Mouse (Mus musculus) midbrain, embryonic 16.5 days (tissue): Measurements from ENCODE around the gene Rock2. TPM values are rescaled to one million over a fixed set of nuclear protein-coding genes. Genes with fewer than 3 reads are reported as not detected.

Experiments
- ATAC-seq: fragments of 200-750 bp; cut with Nextera tagmentation; 2 replicates; pipeline ENCODE4 v1.8.0; 2017; ENCODE audit warnings: moderate TSS enrichment
- H3K27ac ChIP-seq: fragments of 300-500 bp; sonication (generic); 2 replicates; pipeline ENCODE4 v1.5.1; 2014; ENCODE audit warnings: mild to moderate bottlenecking, low read length, mixed read lengths
- H3K27me3 ChIP-seq: fragments of 300-500 bp; sonication (generic); 2 replicates; pipeline ENCODE4 v1.6.1; 2014; ENCODE audit warnings: low read depth, low read length, mixed read lengths; ENCODE audit not compliant: control insufficient read depth, insufficient read depth
- H3K36me3 ChIP-seq: fragments of 300-500 bp; sonication (generic); 2 replicates; pipeline ENCODE4 v1.6.1; 2014; ENCODE audit warnings: mild to moderate bottlenecking, low read length, moderate library complexity, mixed read lengths; ENCODE audit not compliant: control insufficient read depth, insufficient read depth
- H3K4me1 ChIP-seq: fragments of 300-500 bp; sonication (generic); 2 replicates; pipeline ENCODE4 v1.6.1; 2014; ENCODE audit warnings: mild to moderate bottlenecking, low read length, mixed read lengths; ENCODE audit not compliant: control insufficient read depth, insufficient read depth
- H3K4me2 ChIP-seq: fragments of 300-500 bp; sonication (generic); 2 replicates; pipeline ENCODE4 v1.6.1; 2014; ENCODE audit warnings: mild to moderate bottlenecking, low read length, mixed read lengths
- H3K4me3 ChIP-seq: fragments of 300-500 bp; sonication (generic); 2 replicates; pipeline ENCODE4 v1.5.1; 2014; ENCODE audit warnings: low read depth, mild to moderate bottlenecking, low read length, moderate library complexity, mixed read lengths
- H3K9ac ChIP-seq: fragments of 300-500 bp; sonication (generic); 2 replicates; pipeline ENCODE4 v1.6.1; 2014; ENCODE audit warnings: low read depth, low read length, mixed read lengths
- H3K9me3 ChIP-seq: fragments of 300-500 bp; sonication (generic); replicated peaks from 2 replicates; pipeline ENCODE4 v1.6.1; 2014; ENCODE audit warnings: mild to moderate bottlenecking, low read length, mixed read lengths; ENCODE audit not compliant: control insufficient read depth, poor library complexity, severe bottlenecking
- WGBS: fragments of 180-500 bp; shearing (Covaris S2); extraction: QIAGEN DNeasy Blood & Tissue Kit; methylation state at CpG from one replicate; pipeline ENCODE4 v1.1.7; 2014; 5-methylcytosine and 5-hydroxymethylcytosine counted together
- polyA plus RNA-seq: library from polyadenylated mRNA; unstranded; fragments of >200 nt; fragmentation: Nextera tagmentation; extraction: Ambion mirVana; gene quantifications from 2 replicates; pipeline ENCODE4 v1.2.1, GENCODE M21; 2015

The Rock2 gene
- polyA plus RNA-seq, 1 experiment from 2014 or later = 12.5 TPM

DNA sequence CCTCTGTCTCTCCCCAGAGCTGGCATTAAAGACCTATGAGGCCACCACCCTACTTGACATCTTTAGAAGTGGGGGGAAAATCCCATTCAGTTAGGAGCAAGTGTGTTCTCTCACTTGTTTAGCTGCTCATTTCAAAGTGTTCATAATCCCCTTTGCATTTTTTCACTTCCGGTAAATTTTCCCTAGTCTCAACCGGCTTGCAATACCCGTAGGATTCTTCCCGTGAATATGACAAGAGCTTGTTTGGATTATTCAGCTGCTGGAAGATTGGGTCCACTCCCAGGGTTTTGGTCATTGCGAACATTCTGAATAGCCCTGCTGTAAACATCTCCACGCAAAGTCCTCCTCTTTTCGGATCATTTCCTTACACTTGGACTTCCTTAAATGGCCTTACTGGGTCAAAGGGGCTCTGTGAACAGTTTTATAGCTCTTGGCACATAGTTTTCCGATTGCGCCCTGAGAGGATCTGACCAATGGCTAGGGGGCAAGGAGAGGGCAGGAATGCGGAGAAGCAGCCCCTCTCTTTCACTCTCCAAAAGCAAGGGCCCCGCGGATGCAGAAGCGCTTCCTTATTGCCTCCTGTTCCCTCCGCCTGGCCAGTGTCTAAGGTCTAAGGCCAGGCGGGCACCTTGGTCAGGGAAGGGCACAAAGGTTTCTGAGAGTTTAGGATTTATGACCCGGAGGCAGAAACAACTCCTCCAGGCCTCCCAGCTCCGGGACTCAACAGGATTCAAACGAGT is 869 bp upstream of the Rock2 start:
- Histone ChIP-seq H3K4me3 (peak overlapping the region; percentile 91), H3K36me3 (no peaks in the 10 kb centered on the region), H3K27ac (peak overlapping the region; percentile 93), H3K27me3 (no peaks in the 10 kb centered on the region), H3K4me1 (peaks cover 24% of the 10 kb centered on the region), H3K9ac (peak overlapping the region; percentile 95), H3K9me3 (no peaks in the 10 kb centered on the region), H3K4me2 (peak overlapping the region; percentile 72)
- no peak for ATAC-seq
- 5% methylated on average over 18 of the region's 18 CpGs for WGBS

DNA sequence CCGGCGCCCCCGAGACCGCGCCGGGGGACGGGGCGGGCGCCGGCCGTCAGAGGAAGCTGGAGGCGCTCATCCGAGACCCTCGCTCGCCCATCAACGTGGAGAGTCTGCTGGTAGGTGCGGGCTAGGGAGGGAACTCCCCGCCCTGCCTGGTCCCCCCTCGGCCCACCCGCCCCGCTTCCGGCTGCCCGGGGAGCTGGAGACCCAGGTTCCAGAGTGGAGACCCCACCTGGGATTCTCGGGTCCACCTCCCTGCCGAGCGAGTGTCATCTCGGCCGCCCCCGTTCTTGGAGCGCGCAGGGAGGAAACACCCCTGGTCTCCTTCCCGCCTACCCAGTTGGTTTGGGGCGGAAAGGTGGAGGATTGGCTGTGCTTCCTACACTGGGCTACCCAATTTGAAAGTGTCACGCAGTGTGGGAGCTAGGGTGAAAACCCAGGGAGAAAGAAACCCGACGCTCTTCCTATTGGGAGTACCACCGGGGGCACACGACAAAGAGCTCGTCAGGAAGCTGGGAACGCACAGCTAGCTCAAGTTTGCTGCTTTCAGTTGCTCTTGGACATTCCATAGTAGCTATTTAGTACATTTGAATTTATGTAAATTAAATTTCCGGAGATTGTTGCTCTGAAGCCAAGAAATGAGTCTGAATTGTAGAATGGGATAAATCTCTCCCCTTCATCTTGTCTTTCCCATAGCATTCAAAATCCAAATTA is 680 bp downstream of the Rock2 start:
- WGBS = under 1% methylated on average over 38 of the region's 41 CpGs
- peaks cover 25% of the 10 kb centered on the region for H3K4me1 ChIP-seq
- H3K9ac ChIP-seq = peak overlapping the region; percentile 95
- no peaks in the 10 kb centered on the region for H3K36me3 ChIP-seq
- ATAC-seq = peak; percentile 77
- H3K27me3 ChIP-seq = no peaks in the 10 kb centered on the region
- H3K9me3 ChIP-seq = no peaks in the 10 kb centered on the region
- peak overlapping the region; percentile 91 for H3K4me3 ChIP-seq
- H3K27ac ChIP-seq = peak overlapping the region; percentile 93
- H3K4me2 ChIP-seq = peak overlapping the region; percentile 91

DNA sequence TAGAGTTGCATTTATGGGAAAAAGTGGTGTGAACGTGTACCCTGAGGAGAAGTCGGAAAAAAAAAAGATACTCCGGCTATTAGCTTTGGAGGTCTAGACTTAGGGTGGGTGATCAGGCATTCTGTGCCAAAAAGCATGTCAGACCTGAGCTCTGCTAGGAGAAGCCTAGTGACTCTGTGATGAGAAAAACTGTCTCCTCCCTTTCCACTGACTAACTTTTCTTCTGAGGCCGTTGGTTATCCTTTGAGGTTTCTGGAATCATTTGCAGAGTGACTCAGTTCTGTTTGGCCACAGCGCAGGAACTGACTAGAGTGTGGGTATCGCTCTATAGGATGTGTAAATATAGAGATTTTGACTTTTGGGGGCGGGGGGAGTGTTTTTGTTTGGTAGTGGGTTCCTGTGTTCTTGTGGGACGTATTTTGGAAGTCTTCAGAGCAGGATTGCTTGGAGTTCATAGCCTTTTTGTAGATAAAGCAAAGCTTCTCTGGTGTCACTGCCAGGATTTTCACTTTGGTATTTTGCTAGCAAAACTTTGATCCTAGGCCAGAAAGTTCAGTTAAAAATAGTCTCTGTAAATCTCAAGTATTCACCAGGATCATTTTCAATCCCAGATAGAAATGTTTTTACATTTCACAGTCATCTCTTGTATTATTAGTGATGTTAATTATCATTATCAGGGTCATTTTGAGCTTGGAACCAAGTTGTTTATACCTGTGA is 1.5 kb downstream of the Rock2 start:
- H3K27ac ChIP-seq = no peak overlapping the region; the same call in 1 of the 2 replicates
- peaks cover 28% of the 10 kb centered on the region for H3K4me1 ChIP-seq
- H3K36me3 ChIP-seq = no peaks in the 10 kb centered on the region
- no peaks in the 10 kb centered on the region for H3K9me3 ChIP-seq
- 21% methylated on average over 8 of the region's 8 CpGs for WGBS
- H3K27me3 ChIP-seq = no peaks in the 10 kb centered on the region
- ATAC-seq = no peak
- peak overlapping the region; percentile 91 for H3K4me3 ChIP-seq
- peak overlapping the region; percentile 95 for H3K9ac ChIP-seq
- peak overlapping the region; percentile 91 for H3K4me2 ChIP-seq

GRCm38 (mm10) chr12:16897225-16897624 is 2.5 kb downstream of the Rock2 start:
- 78% methylated on average over 2 of the region's 2 CpGs for WGBS
- Histone ChIP-seq H3K27me3 (no peaks in the 10 kb centered on the region), H3K4me3 (no peak overlapping the region; the same call in 1 of the 2 replicates), H3K9me3 (no peaks in the 10 kb centered on the region), H3K4me2 (peak overlapping the region; percentile 91), H3K9ac (no peak overlapping the region), H3K27ac (no peak overlapping the region), H3K36me3 (no peaks in the 10 kb centered on the region), H3K4me1 (peaks cover 28% of the 10 kb centered on the region)
- no peak for ATAC-seq

DNA sequence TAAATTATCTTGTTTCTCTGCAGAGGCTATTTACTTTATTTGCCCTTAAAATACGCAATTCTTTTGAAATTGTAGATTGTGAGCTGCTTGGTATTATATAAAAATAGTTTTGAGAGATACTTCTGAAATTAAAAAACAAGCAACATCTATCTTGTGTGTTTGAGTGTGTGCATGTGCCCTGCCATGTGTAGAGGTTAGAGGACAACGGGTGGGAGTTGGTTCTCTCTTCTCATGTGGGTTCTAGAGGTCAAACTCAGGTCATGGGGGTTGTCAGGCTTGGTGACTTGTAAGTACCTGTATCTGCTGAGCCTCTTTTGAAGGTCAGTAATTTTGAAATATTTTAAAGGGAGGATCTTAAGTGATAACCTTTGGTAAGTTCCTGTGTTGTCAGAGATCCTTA is 3.5 kb downstream of the Rock2 start:
- no peak for ATAC-seq
- H3K9me3 ChIP-seq = no peaks in the 10 kb centered on the region
- 58% methylated on average over 2 of the region's 2 CpGs for WGBS
- H3K4me3 ChIP-seq = no peak overlapping the region
- no peak overlapping the region for H3K27ac ChIP-seq
- H3K4me1 ChIP-seq = peaks cover 28% of the 10 kb centered on the region
- H3K36me3 ChIP-seq = no peaks in the 10 kb centered on the region
- H3K27me3 ChIP-seq = no peaks in the 10 kb centered on the region
- H3K4me2 ChIP-seq = no peak overlapping the region
- H3K9ac ChIP-seq = no peak overlapping the region

- H3K9ac ChIP-seq = no peak overlapping the region
- H3K4me1 ChIP-seq = peaks cover 24% of the 10 kb centered on the region
- no peak overlapping the region for H3K4me2 ChIP-seq
- H3K36me3 ChIP-seq = no peaks in the 10 kb centered on the region
- H3K9me3 ChIP-seq = no peaks in the 10 kb centered on the region
- no peaks in the 10 kb centered on the region for H3K27me3 ChIP-seq
- H3K27ac ChIP-seq = no peak overlapping the region
- no peak overlapping the region for H3K4me3 ChIP-seq
- no peak for ATAC-seq
Measured at GRCm38 (mm10) chr12:16898790-16899189, 4.1 kb downstream of the Rock2 start.

- 45% methylated on average over 3 of the region's 3 CpGs for WGBS
- Histone ChIP-seq H3K27ac (no peak overlapping the region), H3K4me3 (no peak overlapping the region), H3K36me3 (no peaks in the 10 kb centered on the region), H3K9me3 (no peaks in the 10 kb centered on the region), H3K27me3 (no peaks in the 10 kb centered on the region), H3K9ac (no peak overlapping the region), H3K4me1 (peaks cover 22% of the 10 kb centered on the region), H3K4me2 (no peak overlapping the region)
- no peak for ATAC-seq
Measured at GRCm38 (mm10) chr12:16900625-16901222, 6.0 kb downstream of the Rock2 start.

GRCm38 (mm10) chr12:16903949-16904635 is 9.4 kb downstream of the Rock2 start:
- H3K4me3 ChIP-seq = no peak overlapping the region
- H3K9me3 ChIP-seq = no peaks in the 10 kb centered on the region
- H3K4me2 ChIP-seq = no peak overlapping the region
- no peak for ATAC-seq
- peaks cover 3% of the 10 kb centered on the region; the same call in 1 of the 2 replicates for H3K4me1 ChIP-seq
- H3K9ac ChIP-seq = no peak overlapping the region
- no peaks in the 10 kb centered on the region for H3K36me3 ChIP-seq
- WGBS = 95% methylated on average over 2 of the region's 2 CpGs
- no peak overlapping the region for H3K27ac ChIP-seq
- no peaks in the 10 kb centered on the region for H3K27me3 ChIP-seq
